Mouse (Mus musculus) limb, embryonic 14.5 days (tissue): ENCODE results near the gene Gm10160. TPM values are rescaled to one million over a fixed set of nuclear protein-coding genes. Genes with fewer than 3 reads are reported as not detected.

Experiments used
- ATAC-seq: fragments of 200-750 bp; cut with Nextera tagmentation; 2 replicates; pipeline ENCODE4 v1.8.0; 2017; ENCODE audit warnings: low read depth, moderate number of reproducible peaks, moderate TSS enrichment; ENCODE audit not compliant: low FRiP score
- DNase-seq: peaks from one replicate; pipeline ENCODE4 v3.0.0-alpha.2; 2015; ENCODE audit warnings: low spot score
- H3K27ac ChIP-seq: fragments of 300-500 bp; sonication (generic); replicated peaks from 2 replicates; pipeline ENCODE4 v1.5.1; 2014; ENCODE audit warnings: low read depth, mild to moderate bottlenecking, low read length, moderate library complexity, mixed read lengths
- H3K27me3 ChIP-seq: fragments of 300-500 bp; sonication (generic); 2 replicates; pipeline ENCODE4 v1.6.1; 2014; ENCODE audit warnings: low read length, mixed read lengths; ENCODE audit not compliant: control insufficient read depth, insufficient read depth
- H3K36me3 ChIP-seq: fragments of 300-500 bp; sonication (generic); 2 replicates; pipeline ENCODE4 v1.6.1; 2014; ENCODE audit warnings: mild to moderate bottlenecking, low read length, moderate library complexity, mixed read lengths; ENCODE audit not compliant: control insufficient read depth, insufficient read depth
- H3K4me1 ChIP-seq: fragments of 300-500 bp; sonication (generic); 2 replicates; pipeline ENCODE4 v1.6.1; 2014; ENCODE audit warnings: antibody characterized with exemption, low read length, mixed read lengths; ENCODE audit not compliant: control insufficient read depth, insufficient read depth
- H3K4me2 ChIP-seq: fragments of 300-500 bp; sonication (generic); replicated peaks from 2 replicates; pipeline ENCODE4 v1.6.1; 2014; ENCODE audit warnings: low read depth, mild to moderate bottlenecking, low read length, moderate library complexity; ENCODE audit not compliant: severe bottlenecking
- H3K4me3 ChIP-seq: fragments of 300-500 bp; sonication (generic); replicated peaks from 2 replicates; pipeline ENCODE4 v1.5.1; 2014; ENCODE audit warnings: low read length
- H3K9ac ChIP-seq: fragments of 300-500 bp; sonication (generic); 2 replicates; pipeline ENCODE4 v1.6.1; 2014; ENCODE audit warnings: mild to moderate bottlenecking, low read depth, low read length, moderate library complexity; ENCODE audit not compliant: severe bottlenecking
- H3K9me3 ChIP-seq: fragments of 300-500 bp; sonication (generic); 2 replicates; pipeline ENCODE4 v1.6.1; 2016; ENCODE audit warnings: low read length; ENCODE audit not compliant: control insufficient read depth
- POLR2A ChIP-seq: fragments of 200-500 bp; IDR thresholded peaks from 2 replicates; pipeline ENCODE4 v1.8.0; 2012; ENCODE audit warnings: inconsistent platforms, mild to moderate bottlenecking, moderate library complexity, borderline replicate concordance; ENCODE audit not compliant: insufficient read depth, insufficient read length; ENCODE audit errors: extremely low read depth
- WGBS: fragments of 180-500 bp; shearing (Covaris S2); extraction: QIAGEN DNeasy Blood & Tissue Kit; methylation state at CpG from one replicate; pipeline ENCODE4 v1.1.7; 2014; 5-methylcytosine and 5-hydroxymethylcytosine counted together
- polyA plus RNA-seq, 2 experiments: library from polyadenylated mRNA; depleted of rRNA in 1 of 2; stranded (reverse) in 1 of 2; unstranded in 1 of 2; fragments of >200 nt; fragmentation: Nextera tagmentation in 1 of 2; extraction: Ambion mirVana in 1 of 2; gene quantifications; 2 replicates each; pipeline versions ENCODE4 v1.2.1 to v1.2.3; 2012 to 2014

The Gm10160 gene
- polyA plus RNA-seq, 2 experiments: not detected

DNA sequence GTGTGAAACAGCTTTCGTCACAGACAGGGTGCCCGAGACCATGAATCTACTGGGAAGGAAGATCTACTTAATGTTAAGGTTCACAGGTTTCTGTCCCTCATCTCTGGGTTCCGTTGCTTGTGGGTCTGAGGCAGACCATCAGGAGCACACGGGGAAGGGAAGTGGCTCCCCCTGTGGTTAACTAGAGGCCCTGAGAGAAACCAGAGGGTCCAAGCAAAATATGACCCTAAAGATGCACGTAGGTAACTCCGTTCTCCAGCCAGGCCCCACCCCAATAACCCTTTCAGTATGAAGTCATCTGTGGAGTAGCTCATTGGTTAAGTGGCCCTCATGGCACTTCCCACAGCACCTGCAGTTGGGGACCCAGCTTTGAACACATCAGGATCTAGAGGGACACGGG, 6.0 kb downstream of the Gm10160 start:
- Histone ChIP-seq H3K36me3 (no peaks in the 10 kb centered on the region), H3K9me3 (no peaks in the 10 kb centered on the region), H3K9ac (no peak overlapping the region), H3K27ac (no peak overlapping the region), H3K4me1 (peaks cover 4% of the 10 kb centered on the region; the same call in 1 of the 2 replicates), H3K27me3 (no peaks in the 10 kb centered on the region), H3K4me3 (no peak overlapping the region), H3K4me2 (no peak overlapping the region)
- TF ChIP-seq POLR2A: no peak
- 91% methylated on average over 7 of the region's 7 CpGs for WGBS
- ATAC-seq: no peak
- no peak for DNase-seq

DNA sequence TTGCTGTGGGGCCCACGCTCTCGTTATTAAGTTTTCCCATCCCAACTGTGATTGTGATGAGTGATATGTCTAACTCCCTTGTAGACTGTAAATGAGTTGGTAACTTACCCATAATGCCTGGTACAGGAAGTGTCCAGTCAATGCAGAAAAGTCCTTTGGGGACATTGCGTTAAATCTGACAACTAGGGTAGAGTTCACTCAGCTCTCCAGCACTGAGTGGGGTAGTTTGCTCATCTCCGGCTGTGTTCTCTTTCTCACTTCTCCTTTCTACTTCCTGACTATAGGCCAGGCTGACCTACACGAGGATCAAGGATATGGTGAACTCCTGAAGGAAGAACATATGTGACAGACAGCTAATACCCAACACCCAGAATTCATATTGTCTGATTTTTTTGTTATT, 6.4 kb downstream of the Gm10160 start:
- H3K4me1 ChIP-seq: peaks cover 4% of the 10 kb centered on the region; the same call in 1 of the 2 replicates
- 87% methylated on average over 5 of the region's 5 CpGs for WGBS
- TF ChIP-seq POLR2A: no peak
- no peaks in the 10 kb centered on the region for H3K36me3 ChIP-seq
- H3K27ac ChIP-seq: no peak overlapping the region
- no peak overlapping the region for H3K4me3 ChIP-seq
- ATAC-seq (no peak), DNase-seq (no peak)
- no peak overlapping the region for H3K9ac ChIP-seq
- no peaks in the 10 kb centered on the region for H3K27me3 ChIP-seq
- no peak overlapping the region for H3K4me2 ChIP-seq
- no peaks in the 10 kb centered on the region for H3K9me3 ChIP-seq

DNA sequence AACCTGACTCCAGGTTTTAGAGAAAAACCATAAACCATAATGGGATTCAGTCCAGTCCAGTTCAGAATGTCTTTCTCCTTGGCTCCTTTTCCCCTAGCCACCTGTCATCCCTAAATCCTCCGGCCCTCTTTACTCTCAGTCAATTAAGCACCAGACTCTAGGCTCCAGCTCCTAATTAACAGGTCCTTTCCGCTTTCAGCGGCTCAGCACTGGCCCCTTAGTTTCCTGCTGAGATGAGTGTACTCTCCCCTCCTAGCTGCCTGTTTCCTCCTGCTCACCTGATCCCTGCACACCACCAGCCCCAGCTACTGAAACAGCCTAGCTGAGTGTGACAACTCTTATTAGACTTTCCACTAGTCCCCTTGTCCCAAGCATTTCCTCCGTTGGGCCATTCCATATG, 7.8 kb downstream of the Gm10160 start:
- no peak overlapping the region for H3K4me3 ChIP-seq
- no peaks in the 10 kb centered on the region for H3K36me3 ChIP-seq
- no peak overlapping the region for H3K4me2 ChIP-seq
- DNase-seq (no peak), ATAC-seq (no peak)
- no peaks in the 10 kb centered on the region for H3K27me3 ChIP-seq
- peaks cover 4% of the 10 kb centered on the region; the same call in 1 of the 2 replicates for H3K4me1 ChIP-seq
- no peak overlapping the region for H3K27ac ChIP-seq
- no peak for TF ChIP-seq POLR2A
- no peak overlapping the region for H3K9ac ChIP-seq
- 17% methylated on average over 4 of the region's 4 CpGs for WGBS
- H3K9me3 ChIP-seq: no peaks in the 10 kb centered on the region

DNA sequence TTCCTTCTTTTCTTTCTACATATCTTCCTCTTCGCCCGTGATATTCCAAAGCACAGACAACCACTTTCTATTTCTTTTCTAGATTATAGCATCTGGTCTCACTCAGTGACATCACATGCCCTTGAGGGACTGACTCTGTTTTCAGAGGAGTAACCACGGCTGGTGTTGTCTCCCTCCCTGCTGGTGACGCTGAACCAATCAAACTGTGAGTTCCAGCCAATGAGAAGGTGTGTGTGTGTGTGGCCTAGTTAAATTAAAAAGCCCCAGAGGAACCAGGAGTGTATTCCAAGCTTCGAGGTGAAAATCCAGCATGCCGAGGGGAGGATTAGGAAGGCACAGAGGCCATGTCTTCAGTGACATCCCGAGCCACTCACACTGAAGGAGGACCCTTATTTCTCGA, 8.6 kb downstream of the Gm10160 start:
- DNase-seq (no peak), ATAC-seq (no peak)
- no peaks in the 10 kb centered on the region for H3K9me3 ChIP-seq
- H3K9ac ChIP-seq: no peak overlapping the region
- peaks cover 4% of the 10 kb centered on the region; the same call in 1 of the 2 replicates for H3K4me1 ChIP-seq
- H3K4me3 ChIP-seq: no peak overlapping the region
- H3K27ac ChIP-seq: no peak overlapping the region
- no peaks in the 10 kb centered on the region for H3K36me3 ChIP-seq
- TF ChIP-seq POLR2A: no peak
- H3K4me2 ChIP-seq: no peak overlapping the region
- H3K27me3 ChIP-seq: no peaks in the 10 kb centered on the region
- 33% methylated on average over 8 of the region's 8 CpGs for WGBS

DNA sequence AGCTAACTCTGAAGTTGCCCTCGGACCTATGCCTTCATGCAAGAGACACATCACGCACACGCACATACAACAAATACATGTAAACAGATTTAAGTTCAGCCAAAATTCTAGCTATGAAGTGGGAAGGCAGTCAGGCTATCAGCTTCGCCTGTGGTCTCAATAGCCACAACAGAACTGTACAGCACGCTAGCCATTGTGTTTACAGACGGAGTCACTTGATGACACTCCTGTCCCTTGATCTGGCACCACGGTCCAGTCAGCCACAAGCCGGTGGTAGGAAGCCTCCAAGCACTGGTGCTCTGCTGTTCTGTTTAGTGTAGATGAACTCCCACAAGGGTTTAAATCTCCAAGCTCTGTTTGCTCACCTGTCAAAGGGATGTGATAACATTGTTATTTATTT, 9.6 kb downstream of the Gm10160 start:
- DNase-seq (no peak), ATAC-seq (no peak)
- Histone ChIP-seq H3K27me3 (no peaks in the 10 kb centered on the region), H3K4me3 (no peak overlapping the region), H3K4me1 (peaks cover 4% of the 10 kb centered on the region; the same call in 1 of the 2 replicates), H3K36me3 (no peaks in the 10 kb centered on the region), H3K9ac (no peak overlapping the region), H3K4me2 (no peak overlapping the region), H3K9me3 (no peaks in the 10 kb centered on the region), H3K27ac (no peak overlapping the region)
- WGBS: 80% methylated on average over 8 of the region's 8 CpGs
- no peak for TF ChIP-seq POLR2A

DNA sequence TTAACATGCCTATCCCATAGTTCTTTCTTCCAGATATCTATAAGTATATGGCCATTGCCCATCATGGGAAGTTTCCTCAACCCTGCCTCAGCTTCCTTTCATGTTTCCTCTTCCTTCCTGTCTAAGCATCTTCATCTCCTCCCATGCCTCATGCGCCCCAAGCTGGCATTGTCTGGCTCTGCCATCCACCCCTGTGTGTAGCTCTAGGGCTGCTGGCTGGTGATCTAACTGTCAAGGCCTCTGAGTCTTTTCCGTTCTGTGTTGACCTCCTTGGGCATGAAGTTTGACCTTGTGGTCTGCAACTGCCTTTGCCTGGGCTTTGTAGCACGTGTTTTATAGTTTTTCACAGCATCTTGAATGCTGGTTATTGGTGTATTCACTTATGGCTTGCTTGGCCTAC, 10.3 kb downstream of the Gm10160 start:
- 61% methylated on average over 3 of the region's 3 CpGs for WGBS
- Histone ChIP-seq H3K4me1 (peaks cover 4% of the 10 kb centered on the region; the same call in 1 of the 2 replicates), H3K9ac (no peak overlapping the region), H3K36me3 (no peaks in the 10 kb centered on the region), H3K27me3 (no peaks in the 10 kb centered on the region), H3K4me3 (no peak overlapping the region), H3K4me2 (no peak overlapping the region), H3K27ac (no peak overlapping the region), H3K9me3 (no peaks in the 10 kb centered on the region)
- ATAC-seq: no peak
- TF ChIP-seq POLR2A: no peak
- DNase-seq: no peak
